Mouse (Mus musculus) cerebellum, postnatal 4 days (tissue): ENCODE measurements around the gene Exoc6b.

Experiments used
- DNase-seq, 2 experiments: peaks; one replicate each; pipeline ENCODE4 v3.0.0; 2022; ENCODE audit warnings: low spot score in 2 of 2, mixed read lengths in 1 of 2

The Exoc6b gene

DNA sequence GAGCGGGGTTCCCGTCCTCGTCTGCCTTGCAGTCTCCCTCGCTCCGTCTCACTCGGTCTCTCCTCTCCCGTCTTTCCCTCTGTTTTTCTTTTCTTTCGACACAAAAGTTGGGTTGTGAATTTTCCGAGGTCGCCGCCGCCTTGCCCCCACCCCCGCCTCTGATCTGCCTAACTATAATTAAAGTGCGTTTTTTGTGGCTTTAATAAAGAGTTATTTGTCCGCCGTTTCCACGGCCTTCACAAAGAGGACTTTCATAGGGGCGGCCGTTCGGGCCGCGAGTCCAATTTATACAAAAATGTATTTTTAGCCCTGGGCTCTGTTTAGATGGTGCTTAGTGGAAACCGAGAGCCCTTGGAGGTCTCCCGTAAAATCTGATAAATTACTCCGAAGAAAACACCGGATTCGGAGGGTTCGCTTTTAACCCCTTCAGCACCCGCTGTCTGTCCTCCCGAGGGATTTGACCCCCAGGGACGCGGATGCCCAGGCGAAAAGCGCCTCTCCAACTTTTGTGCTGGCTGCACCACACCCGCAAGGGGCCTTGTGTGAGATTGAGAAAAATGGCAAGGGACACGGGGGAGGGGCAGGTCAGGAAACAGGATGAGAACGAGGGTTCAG is 483.5 kb downstream of the Exoc6b start:
- peak in 1 of 2 experiments; percentile 15 for DNase-seq

DNA sequence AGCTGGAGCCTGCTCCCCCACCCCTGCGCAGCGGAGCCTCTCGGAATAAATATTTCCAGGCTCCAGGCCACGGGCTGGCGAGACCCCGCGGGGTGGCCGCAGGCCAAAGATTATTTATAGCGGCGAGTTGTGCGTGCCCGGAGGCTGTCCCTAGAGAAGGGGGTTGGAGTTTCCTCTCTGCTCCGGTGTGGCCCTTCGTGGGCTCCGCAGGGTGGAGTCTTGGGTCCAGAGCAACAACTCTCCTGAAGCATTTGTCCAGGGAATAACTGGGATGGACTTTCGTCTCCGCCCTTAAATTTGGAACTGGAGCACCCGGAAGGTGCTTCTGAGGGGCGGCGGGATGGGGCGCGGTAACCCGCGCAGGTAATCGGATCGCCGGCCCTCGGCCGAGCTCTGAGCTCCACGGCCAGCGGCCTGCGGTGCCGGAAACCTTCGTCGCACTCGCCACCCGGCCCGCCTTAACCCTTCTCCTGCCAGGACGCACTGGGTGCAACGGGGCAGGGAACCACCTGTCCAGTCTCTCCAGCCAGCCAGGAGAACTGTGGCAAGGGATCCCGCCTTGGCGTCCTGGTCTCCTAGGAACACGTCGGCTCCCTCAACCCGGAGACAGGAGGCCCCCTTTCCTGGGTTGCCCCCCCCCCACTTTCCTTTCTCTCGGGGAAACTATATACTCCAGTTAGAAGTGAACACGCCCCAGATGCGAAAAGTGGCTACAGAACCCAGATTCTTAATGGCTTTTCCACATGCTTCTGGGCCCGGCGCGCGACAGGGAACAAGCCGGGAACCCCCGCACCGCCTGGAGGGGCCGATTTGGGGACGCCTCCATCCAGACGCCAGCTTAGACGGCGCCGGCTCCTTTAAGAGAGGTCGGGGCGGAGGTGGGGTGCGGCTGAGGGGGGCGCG is 484.3 kb downstream of the Exoc6b start:
- peak; percentile 18 to 64 for DNase-seq

DNA sequence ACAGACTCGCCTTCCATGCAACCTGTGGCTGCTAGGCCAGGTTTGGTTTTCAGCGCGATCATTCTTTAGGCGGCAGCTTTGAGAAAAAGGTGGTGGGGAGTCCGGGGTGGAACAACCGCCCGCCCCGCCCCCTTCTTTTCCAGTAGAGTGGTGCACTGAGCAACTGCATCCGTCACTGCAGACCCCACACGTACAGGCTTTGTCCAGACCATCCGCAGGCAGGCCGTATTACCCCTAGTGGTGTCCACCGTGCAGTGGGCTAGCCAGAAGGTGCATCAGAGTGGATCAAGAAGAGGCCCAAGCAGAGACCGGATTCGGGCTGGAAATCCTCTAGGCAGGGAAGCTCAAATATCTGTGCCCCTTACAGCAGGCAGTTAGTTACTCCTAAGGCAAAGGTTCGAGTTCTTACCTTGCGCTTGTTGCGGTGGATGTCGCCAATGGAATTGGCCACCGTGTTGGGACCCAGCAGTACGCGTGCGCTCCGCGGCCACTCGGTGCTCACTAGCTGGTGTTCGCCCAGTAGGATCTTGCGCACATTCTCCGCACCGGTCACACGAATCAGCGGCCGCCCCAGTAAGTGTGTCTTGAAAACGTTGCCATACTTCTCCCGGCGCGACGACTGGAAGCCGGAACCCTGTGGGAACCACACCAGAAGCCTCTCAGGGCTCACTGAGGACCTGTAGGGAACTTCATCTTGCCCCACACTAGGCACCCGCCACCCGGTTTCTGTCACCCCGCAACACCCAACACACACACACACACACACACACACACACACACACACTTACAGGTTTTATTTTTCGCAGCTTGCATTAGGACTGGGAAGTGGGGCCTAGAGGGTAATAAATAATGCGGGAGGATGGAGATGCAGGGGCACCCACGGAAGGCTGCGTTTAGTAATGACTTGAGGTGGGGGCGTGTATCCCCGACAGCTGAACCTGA is 485.2 kb downstream of the Exoc6b start:
- no peak for DNase-seq

DNA sequence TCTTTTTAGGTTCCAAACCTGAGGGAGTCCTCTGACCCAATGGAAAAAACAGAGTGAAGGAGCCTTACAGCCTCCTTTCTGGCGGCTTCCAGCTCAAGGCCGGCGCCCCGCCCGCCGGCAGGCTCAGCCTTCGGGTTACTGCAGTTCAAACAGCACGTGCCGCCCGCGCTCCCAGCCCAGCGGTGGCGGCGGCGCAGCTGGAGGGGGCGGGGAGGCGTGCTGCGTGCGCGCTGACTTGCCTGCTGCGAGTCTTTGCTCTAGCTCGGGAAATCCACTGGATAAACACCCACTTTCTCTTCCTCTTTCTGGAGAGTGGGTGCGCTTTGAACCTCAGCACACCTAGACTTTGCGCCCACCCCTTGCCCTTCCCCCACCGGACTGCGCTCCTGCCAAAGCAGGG is 485.9 kb downstream of the Exoc6b start:
- DNase-seq = peak in 1 of 2 experiments; percentile 20

DNA sequence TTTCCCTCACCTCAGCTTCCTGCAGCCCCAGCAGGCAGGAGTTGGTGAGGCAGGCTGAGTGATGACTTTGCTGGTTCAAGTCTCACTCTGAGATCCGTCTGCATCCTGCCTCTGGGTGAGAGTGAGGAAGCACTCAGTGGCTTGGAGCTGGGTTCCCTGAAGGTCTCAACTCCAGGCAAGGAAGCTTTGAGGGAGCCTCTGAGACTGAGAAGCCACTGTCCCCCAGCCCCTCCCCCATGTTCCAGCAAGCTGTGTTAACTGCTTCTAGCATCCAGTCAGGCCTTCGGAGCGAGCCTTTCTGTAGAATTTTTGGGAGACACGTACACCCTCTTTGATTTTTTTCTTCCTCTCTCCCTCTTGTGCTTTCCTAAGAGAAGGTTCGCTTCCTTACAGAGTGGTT is 486.5 kb downstream of the Exoc6b start:
- no peak for DNase-seq

DNA sequence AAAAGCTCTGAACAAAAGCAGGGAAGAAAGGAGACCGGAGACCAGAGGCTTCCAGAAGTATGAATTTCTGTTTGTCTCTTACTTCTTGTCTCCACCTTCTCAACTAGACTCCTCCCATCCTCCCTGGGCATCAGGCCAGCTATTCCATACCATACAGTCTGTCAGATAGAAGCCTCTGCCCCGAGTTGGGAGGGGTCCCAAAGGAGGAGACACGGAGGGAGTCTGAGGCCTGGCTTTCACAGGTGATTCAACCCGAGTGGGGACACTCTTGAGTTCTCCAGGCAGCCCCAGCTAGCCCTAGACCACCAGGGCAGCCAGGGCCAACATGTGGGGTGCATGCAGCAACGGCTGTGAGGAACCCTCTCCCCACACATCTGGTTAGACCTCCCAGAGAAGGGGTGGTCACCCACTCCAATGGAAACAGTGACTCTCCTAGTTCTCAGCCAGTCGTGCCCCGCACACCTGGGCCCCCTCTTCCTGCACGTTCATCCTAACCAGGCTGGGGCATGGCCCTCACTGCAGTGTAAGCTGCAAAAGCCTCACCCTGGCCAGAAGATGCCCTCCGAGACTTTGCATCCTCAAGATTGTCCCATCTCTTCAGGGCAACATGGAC is 487.4 kb downstream of the Exoc6b start:
- peak in 1 of 2 experiments; percentile 18 for DNase-seq

DNA sequence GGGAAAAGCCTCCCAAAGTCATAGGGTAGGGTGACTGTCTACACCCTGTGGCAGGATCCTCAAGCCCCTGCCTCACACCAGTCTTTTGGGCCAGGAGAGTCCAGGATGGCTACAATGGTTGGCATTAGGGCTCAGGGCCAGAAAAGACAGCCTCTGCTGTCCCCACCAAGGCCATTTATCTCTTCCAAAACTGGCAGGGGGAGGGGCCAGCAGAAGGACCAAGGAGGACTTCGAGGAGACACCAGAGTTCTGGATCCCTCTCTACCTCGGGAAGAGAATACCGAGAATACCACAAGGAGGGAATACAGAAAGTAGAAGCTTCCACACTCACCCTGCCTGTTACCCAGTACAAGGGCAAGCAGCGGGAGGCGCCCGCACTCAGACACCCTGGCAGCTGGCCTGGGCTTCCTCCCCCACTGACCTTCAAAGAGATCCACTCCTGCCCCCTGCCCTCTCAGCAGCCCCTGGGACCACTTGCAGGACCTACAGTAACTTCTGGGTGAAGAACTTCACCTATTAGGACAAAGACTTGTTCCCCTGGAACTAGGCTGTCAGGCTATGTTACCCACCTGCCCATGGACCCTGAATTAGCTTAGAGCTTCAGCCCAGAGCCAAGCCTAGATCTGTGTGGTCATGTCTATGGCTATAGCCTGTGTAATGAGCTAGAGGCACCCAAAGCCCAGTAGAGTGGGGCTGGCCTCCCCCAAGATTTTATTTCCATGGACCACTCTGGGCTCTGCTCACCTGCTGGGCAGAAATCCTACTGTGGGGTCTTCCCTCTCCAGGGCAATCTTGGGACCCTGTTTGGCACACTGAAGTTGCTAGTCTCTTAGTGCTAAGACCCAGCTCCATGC is 488.1 kb downstream of the Exoc6b start:
- no peak for DNase-seq

DNA sequence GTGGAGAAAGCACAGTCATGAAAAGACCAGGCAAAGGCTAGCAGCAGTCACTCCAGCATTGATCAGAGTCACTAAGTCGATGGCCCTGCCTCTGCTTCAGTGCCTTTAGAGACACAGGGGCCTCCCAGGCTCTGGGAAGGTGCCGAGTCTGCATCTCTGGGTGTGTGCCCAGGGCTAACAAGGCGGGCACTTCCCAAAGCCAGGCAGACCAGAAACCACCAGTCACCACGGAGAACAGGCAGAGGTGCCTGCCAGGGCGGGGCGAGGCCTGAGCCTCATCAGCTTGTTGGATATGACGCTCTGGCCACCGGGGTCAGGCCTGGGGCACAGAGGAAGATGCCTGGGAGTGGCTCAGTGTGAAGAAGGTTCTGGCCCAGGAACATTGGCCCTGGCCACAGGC is 489.8 kb downstream of the Exoc6b start:
- no peak for DNase-seq

DNA sequence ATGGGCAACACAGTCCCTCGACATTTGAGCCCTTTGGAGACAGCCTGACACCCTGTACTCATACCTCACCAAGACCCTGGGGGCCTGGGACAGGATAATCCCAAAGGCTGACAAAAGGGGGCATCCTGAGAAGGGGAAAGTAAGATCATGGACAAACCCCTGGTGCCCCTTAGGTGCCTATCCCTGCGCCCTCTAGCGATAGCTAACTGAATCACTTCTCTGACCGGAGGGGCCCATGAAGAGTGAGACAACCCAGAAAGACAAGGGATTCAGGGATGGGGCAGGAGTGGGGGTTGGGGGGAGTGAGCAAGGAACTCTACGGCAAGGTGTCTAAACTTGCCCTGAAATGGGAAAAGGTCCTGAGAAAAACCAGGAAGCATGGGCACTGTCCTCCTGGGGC is 490.4 kb downstream of the Exoc6b start:
- no peak for DNase-seq

DNA sequence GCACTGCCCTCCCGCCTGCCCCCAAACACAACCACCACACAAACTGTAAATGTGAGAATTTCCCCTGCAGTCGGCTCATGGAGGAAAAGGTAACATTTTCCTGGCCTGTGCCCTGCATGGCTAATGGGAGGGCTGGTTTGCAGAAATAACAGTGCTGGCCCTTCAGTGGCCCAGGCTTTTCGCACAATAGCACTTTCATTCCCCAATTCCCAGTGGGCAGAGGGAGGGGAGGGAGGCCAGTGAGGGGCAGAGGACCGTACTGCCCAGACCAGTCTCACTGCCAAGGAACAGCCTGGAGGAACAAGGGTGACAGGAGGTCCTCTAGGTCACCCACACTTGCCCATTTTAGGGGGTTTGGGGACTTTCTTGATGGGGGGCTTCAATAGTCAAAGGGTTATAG is 491.4 kb downstream of the Exoc6b start:
- no peak for DNase-seq

DNA sequence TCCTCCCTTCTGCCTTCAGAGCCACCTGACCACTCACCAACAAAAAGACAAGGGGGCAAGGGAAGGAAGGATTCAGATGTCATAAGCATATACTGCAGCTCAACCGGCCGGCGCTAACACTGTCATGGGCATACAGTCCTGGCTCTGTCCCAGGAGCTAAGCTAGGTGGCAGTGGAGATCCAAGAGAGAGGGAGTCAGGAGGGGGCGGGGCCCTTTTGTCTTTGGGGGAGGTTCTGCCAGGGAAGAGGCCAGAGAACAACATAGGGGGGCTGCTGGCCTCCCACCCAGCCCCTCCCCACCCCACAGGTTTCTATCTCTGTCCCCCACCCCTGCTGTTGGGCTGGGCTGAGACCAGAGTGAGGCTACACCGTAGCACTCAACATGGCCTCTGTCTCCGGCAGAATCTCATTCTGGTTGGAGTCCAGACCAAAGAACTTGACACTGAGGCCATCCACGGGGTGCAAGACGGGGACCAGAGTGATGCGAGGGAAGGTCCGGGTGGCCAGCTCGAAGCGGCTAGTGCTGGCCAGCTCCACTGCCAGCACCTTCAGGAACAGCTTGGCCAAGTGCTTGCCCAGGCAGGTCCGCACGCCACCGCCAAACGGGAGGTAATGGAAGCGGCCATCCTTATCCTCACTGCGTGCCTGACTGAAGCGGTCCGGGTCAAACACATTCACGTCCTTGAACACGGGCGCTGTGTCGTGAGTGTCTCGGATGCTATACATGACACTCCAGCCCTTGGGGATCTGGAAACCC is 495.2 kb downstream of the Exoc6b start:
- DNase-seq = no peak

DNA sequence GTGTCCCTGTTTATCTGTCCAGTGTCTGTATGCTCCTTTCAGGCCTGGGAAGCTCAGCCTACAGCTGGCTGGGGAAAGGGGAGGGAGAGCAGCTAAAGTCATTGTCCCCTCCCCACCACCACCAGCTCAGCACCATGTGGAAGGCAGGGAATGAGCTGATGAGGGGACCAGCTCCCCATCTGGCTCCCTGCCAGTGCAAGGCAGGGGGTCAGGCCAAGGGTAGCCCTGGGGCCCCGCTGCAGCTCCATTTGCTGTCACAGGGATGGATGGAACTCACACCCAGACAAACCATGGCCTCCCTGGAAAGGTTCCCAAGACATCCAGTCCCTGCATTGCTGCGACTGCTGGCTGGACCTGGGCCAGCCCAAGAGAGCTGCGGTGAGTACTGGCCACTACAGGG is 499.3 kb downstream of the Exoc6b start:
- no peak for DNase-seq

DNA sequence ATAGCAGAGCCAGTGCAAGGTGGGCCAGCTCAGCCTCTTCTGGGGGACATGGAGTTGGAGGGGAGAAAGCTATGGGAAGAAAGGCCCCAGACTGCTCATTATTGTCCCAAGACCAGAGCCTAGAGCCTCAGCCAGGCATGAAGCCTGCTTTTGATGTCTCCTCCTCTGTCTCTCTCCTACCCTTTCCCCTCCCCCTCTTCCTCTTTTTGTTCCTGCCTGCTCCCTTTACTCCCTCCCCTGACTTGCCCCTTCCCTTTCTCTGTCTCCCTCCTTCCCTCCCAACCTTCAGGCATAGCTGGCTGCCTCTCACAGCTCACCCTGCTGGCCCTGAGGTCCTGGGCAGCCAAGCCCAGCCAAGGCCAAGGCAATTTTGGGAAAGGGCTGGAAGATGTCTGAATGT is 499.7 kb downstream of the Exoc6b start:
- DNase-seq = no peak

DNA sequence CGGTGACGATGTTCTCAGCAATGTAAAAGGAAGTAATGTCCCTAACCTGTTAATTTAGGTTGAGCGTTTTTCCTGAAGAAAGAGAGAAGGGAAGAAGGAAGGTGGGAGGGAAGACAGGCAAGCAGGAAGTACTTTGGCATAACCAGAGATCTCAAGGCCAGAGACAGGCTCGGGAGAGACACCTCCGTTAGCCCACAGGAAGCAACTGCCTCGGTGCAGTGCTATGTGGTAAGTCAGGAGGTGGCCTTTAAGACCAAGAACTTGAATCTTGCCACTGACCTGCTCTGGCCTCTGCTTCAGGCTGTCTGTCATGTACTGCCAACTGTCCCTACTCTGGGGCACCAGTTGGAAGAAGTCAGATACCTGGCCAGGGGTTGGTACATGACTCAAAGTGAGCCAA is 500.4 kb downstream of the Exoc6b start:
- no peak for DNase-seq
